Mouse (Mus musculus): ENCODE data around the gene Cables2.

The Cables2 gene

GRCm38 (mm10) chr2:180254436-180255209 is 18.7 kb downstream of the Cables2 start:
- no peak for DNase-seq

GRCm38 (mm10) chr2:180251838-180252237 is 21.5 kb downstream of the Cables2 start:
- DNase-seq, result no peak

GRCm38 (mm10) chr2:180250930-180251611 is 22.2 kb downstream of the Cables2 start:
- DNase-seq, result peak; percentile 77

- peak; percentile 10 for DNase-seq
Observed at GRCm38 (mm10) chr2:180248947-180249660, 24.2 kb downstream of the Cables2 start.

- no peak for DNase-seq
Observed at GRCm38 (mm10) chr2:180247916-180248315, 25.4 kb downstream of the Cables2 start.

GRCm38 (mm10) chr2:180243108-180243507 is 30.2 kb downstream of the Cables2 start:
- no peak for DNase-seq

GRCm38 (mm10) chr2:180238591-180238990 is 34.7 kb downstream of the Cables2 start:
- DNase-seq, result no peak

- no peak for DNase-seq
Observed at GRCm38 (mm10) chr2:180237601-180238345, 35.5 kb downstream of the Cables2 start.

- DNase-seq, result no peak
Observed at GRCm38 (mm10) chr2:180236930-180237329, 36.4 kb downstream of the Cables2 start.

GRCm38 (mm10) chr2:180236500-180236899 is 36.8 kb downstream of the Cables2 start:
- no peak for DNase-seq

GRCm38 (mm10) chr2:180235788-180236187 is 37.5 kb downstream of the Cables2 start:
- DNase-seq, result no peak

- no peak for DNase-seq
Observed at GRCm38 (mm10) chr2:180234980-180235379, 38.3 kb downstream of the Cables2 start.

GRCm38 (mm10) chr2:180234353-180234752 is 38.9 kb downstream of the Cables2 start:
- no peak for DNase-seq

- no peak for DNase-seq
Observed at GRCm38 (mm10) chr2:180233101-180233904, 40.0 kb downstream of the Cables2 start.

- no peak for DNase-seq
Observed at GRCm38 (mm10) chr2:180230482-180230881, 42.8 kb downstream of the Cables2 start.

GRCm38 (mm10) chr2:180229129-180229528 is 44.2 kb downstream of the Cables2 start:
- DNase-seq, result no peak

- DNase-seq, result no peak
Observed at GRCm38 (mm10) chr2:180228592-180228991, 44.7 kb downstream of the Cables2 start.

- DNase-seq, result no peak
Observed at GRCm38 (mm10) chr2:180228060-180228458, 45.2 kb downstream of the Cables2 start.

- no peak for DNase-seq
Observed at GRCm38 (mm10) chr2:180227262-180228059, 45.8 kb downstream of the Cables2 start.

- DNase-seq, result peak; percentile 39
Observed at GRCm38 (mm10) chr2:180225762-180226378, 47.4 kb downstream of the Cables2 start, which contains the start of gene Lama5. TSS of gene Lama5 (minus strand) at chr2:180225859.

Data from cerebellum, adult 11-12 months (tissue).